ENCODE assay signal across 1 mouse cellular context in the genomic region with DNA sequence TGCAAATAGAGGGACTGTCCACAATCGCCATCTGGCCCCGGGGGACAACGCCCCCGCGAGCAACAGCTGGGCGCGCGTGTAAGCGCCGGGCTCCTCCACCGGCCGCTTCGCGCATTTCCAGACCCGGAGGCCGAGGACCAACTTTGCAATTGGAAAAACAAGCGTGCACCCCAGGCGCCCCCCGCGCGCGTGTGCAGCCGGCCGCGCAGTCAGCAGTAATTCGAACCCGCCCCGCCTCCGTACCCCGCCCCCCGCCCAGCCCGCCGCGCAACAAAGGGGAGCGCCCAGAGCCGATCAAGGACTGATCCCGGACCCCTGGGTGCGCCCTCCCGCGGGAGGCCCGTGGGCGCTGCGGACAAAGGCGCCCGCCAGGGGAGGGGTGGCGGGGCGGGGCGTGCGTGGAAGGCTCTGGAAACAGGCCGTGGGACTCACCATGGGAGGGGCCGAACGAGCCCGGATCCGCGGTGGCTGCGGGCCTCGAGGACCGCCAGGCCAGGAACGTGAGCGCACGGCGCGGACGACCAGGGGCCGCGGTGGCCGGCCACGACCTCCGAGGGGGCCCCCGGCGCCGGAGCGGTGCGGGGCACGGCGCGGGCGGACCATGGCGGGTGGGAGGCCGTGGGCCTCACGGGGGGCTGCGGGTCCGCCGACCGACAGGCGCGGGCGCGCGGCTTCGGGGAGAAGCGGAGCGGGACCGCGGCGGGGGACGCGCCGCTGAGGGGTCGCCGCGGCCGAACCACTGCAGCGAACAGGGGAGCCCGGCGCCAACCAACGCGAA.
TF ChIP-seq lines count a peak whose summit lies in the region.

No protein-coding gene starts in this region.

TF ChIP-seq in myocyte, 11 proteins besides CTCF, POLR2A, EP300 and RAD21 (continued from another document):
- no peak for TF ChIP-seq E2F4 (IDR thresholded peaks at IDR 0.05; ENCODE audit: insufficient read depth)
TF ChIP-seq in myocyte: peak in this region for 2.
